Comparison of ENCODE assay signal across 38 mouse cellular contexts in genomic region chr11:66920012-66920411, GRCm38 (mm10). TPM values are rescaled to one million over a fixed set of nuclear protein-coding genes. Genes with fewer than 3 reads are reported as not detected.
"Had no signal": no experiment of that assay in that cellular context is flagged by ENCODE, and none has a peak within 500 bp of the region (broad histone marks: within the 10 kb centered on the region; RNA-seq: fewer than 3 reads in every experiment).

No protein-coding gene starts in this region.

- H3K27me3 ChIP-seq: hindbrain, embryonic 13.5 days; hindbrain, embryonic 15.5 days; limb, embryonic 13.5 days; limb, embryonic 15.5 days had no signal

- DNase-seq: gastrocnemius, postnatal 14 days; gastrocnemius, postnatal 36 days; heart, adult 11 months; heart, adult 2 months; heart, postnatal 14 days; heart, postnatal 36 days; kidney, adult 11 months; kidney, adult 8-10 months; kidney, postnatal 10 days; kidney, postnatal 25 days; layer of hippocampus, adult 9-11 months; layer of hippocampus, postnatal 36 days; left cerebral cortex, postnatal 4 days had no signal

- H3K36me3 ChIP-seq: heart, embryonic 13.5 days; heart, embryonic 15.5 days; hindbrain, embryonic 13.5 days; hindbrain, embryonic 15.5 days; limb, embryonic 13.5 days; limb, embryonic 15.5 days; liver, embryonic 12.5 days had no signal

- H3K9ac ChIP-seq: heart, embryonic 13.5 days; heart, embryonic 15.5 days; hindbrain, embryonic 13.5 days; hindbrain, embryonic 15.5 days; limb, embryonic 13.5 days; limb, embryonic 15.5 days; liver, embryonic 12.5 days; liver, embryonic 14.5 days had no signal

- H3K27ac ChIP-seq: heart, adult 2 months; heart, embryonic 13.5 days; heart, embryonic 15.5 days; hindbrain, embryonic 13.5 days; hindbrain, embryonic 15.5 days; hindbrain, postnatal 0 days; limb, embryonic 13.5 days; limb, embryonic 15.5 days; liver, embryonic 12.5 days; liver, embryonic 14.5 days had no signal

- ATAC-seq: hindbrain, postnatal 0 days; intestine, embryonic 16.5 days; liver, embryonic 12.5 days had no signal

- H3K4me1 ChIP-seq: hindbrain, embryonic 15.5 days; limb, embryonic 13.5 days; liver, embryonic 12.5 days had no signal

- H3K9me3 ChIP-seq: heart, embryonic 13.5 days; heart, embryonic 15.5 days; hindbrain, embryonic 13.5 days; hindbrain, embryonic 15.5 days; limb, embryonic 13.5 days; limb, embryonic 15.5 days; liver, embryonic 12.5 days had no signal

- H3K4me2 ChIP-seq: heart, embryonic 11.5 days; heart, embryonic 13.5 days; heart, embryonic 15.5 days; hindbrain, embryonic 13.5 days; hindbrain, embryonic 15.5 days; limb, embryonic 13.5 days; limb, embryonic 15.5 days; liver, embryonic 12.5 days had no signal

- H3K4me3 ChIP-seq: heart, adult 2 months; heart, embryonic 13.5 days; heart, embryonic 15.5 days; hindbrain, embryonic 13.5 days; hindbrain, embryonic 15.5 days; limb, embryonic 13.5 days; limb, embryonic 15.5 days; liver, embryonic 12.5 days had no signal

RNA-seq across cellular contexts. Expression of gene Pirt, which starts 8.2 kb away (rescaled TPM):
- total RNA-seq: hematopoietic stem cell, adult 5-6 weeks; liver, adult 2 months had no signal
- polyA plus RNA-seq: limb, embryonic 11.5 days; liver, adult 2 months; liver, embryonic 14.5 days had no signal

RNA-seq across cellular contexts. Expression of gene Tmem238l, which starts 36.4 kb away (rescaled TPM):
- total RNA-seq: gastrocnemius, adult 18-20 months; gastrocnemius, adult 8-10 months; gastrocnemius, postnatal 14 days; gastrocnemius, postnatal 36 days; heart, adult 2 months; heart, postnatal 14 days; heart, postnatal 36 days; hematopoietic stem cell, adult 5-6 weeks; hindbrain, postnatal 0 days; layer of hippocampus, adult 18-20 months; layer of hippocampus, adult 8-10 months; layer of hippocampus, postnatal 14 days; layer of hippocampus, postnatal 36 days; left cerebral cortex, adult 18-20 months; left cerebral cortex, adult 8-10 months; left cerebral cortex, postnatal 10 days; left cerebral cortex, postnatal 25 days; left cerebral cortex, postnatal 4 days; liver, adult 2 months had no signal
- polyA plus RNA-seq: heart, adult 2 months; hindbrain, embryonic 11.5 days; hindbrain, embryonic 13.5 days; hindbrain, embryonic 15.5 days; hindbrain, postnatal 0 days; kidney, embryonic 14.5 days; limb, embryonic 11.5 days; limb, embryonic 13.5 days; liver, adult 2 months; liver, embryonic 12.5 days; liver, embryonic 14.5 days had no signal
